Mouse (Mus musculus): ENCODE data around the gene Mtmr12.

DNA sequence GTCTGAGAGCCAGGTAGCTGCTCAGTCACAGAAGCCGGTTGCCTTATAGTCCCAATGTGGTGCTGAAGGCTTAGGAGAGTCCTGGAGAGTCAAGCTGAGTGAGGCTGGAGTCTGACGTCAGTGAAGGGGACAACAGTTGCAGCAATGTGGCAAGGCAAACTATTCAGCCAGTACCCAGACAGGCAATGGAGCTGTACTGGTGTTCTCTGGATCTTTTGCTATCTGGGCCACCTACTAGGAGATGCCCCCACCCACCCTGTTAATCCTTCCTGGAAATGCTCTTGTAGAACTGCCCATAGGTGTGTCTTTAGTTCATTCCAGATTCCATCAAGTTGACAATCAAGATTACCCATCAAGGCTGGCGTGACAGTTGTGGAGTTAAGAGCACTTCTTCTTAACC, 2.4 kb upstream of the Mtmr12 start:
- no peak for TF ChIP-seq POLR2A (IDR thresholded peaks at IDR 0.05; ENCODE audit: extremely low read depth, insufficient read depth, low read length)
- no peak for TF ChIP-seq CTCF (IDR thresholded peaks at IDR 0.05; ENCODE audit: low read depth, low read length)

Data from liver, adult 2 months (tissue).